Mouse (Mus musculus) ES-E14 (cell line): ENCODE results near the gene Yes1.

Source experiments
- CHD2 ChIP-seq: IDR thresholded peaks from 2 replicates; pipeline ENCODE4 v1.6.1; 2014; ENCODE audit warnings: mild to moderate bottlenecking, low read depth, low read length, inconsistent platforms
- HCFC1 ChIP-seq: IDR thresholded peaks from 2 replicates; pipeline ENCODE4 v1.6.1; 2012; ENCODE audit warnings: low read length, inconsistent platforms, borderline replicate concordance; ENCODE audit not compliant: insufficient read depth
- ZNF384 ChIP-seq: IDR thresholded peaks from 2 replicates; pipeline ENCODE4 v1.6.1; 2012; ENCODE audit warnings: low read depth, low read length, inconsistent platforms

DNA sequence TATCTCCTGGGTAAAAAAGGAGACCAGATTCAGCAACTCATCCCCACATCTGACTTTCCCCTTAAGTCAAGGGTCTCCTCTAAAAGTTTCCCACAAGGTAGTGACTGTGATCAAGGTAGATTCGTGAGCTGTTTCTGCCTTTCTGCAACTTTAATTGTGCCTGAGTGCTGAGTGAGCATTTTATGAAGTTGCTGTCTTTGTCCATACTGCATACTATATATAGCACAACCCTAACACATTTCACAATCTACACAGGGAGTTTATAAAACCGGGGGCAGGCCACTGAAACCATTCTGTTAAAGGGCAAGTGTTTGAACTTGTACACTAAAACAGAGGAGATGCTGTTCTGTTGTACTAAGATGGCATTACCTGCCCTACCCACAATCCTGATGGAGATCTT lies 82.4 kb downstream of the Yes1 start:
- TF ChIP-seq HCFC1 (no peak), ZNF384 (no peak), CHD2 (no peak)
